Mouse (Mus musculus) cerebellum, postnatal 14 days (tissue): Measurements from ENCODE around the gene Tacr3.
A peak's percentile ranks its signal among the peaks of the same experiment; 100 is the strongest.

Source experiments
- DNase-seq, 2 experiments: peaks; one replicate each; pipeline ENCODE4 v3.0.0; 2021; ENCODE audit warnings: mixed read lengths in 2 of 2

Gene Tacr3

DNA sequence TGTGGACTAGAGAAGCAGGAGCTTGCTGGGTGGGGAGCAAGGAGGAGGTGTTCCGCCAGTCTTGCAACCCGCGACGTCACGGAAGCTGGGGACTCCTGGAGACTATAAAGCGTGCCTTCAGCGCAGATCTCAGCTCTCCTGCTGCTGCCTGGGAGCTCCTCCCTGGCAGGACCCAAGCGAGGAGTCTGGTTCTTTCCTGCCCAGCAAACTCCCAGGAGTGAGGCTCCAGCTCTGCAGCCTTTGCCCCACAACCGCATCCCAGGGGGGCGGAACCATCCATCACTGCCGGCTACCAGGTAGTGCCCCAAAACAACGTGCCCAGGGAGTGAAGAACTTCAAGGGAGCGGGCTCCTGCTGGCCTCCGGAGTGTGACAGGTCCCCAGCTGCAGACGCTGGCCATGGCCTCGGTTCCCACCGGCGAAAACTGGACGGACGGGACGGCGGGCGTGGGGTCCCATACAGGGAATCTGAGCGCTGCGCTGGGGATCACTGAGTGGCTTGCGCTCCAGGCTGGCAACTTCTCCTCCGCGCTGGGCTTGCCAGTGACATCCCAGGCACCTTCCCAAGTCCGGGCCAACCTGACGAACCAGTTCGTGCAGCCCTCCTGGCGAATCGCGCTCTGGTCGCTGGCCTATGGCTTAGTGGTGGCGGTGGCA lies at the start of gene Tacr3:
Gene Tacr3, plus strand, starts transcription at position 133 of the 656 bp plus-strand sequence.
- DNase-seq: peak; percentile 20 to 22

DNA sequence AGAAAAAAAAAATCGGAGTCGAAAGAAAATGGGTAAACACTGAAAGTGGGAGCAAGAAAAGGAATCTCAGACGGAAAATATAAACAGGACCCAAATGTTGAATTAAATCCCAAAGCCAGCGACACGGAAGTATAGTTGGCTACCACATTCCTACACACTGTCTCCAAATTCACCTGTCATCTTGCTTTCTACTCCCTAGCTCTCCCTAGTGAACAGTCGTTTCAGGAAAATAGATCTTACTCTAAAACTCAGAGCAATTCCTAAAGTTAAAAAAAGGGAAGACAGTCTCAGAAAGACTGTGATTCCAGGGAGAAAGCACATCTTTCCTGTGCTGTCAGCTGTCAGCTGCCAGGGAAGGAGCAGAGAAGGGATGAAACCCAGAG lies 324 bp upstream of the Tacr3 start:
- DNase-seq: no peak

DNA sequence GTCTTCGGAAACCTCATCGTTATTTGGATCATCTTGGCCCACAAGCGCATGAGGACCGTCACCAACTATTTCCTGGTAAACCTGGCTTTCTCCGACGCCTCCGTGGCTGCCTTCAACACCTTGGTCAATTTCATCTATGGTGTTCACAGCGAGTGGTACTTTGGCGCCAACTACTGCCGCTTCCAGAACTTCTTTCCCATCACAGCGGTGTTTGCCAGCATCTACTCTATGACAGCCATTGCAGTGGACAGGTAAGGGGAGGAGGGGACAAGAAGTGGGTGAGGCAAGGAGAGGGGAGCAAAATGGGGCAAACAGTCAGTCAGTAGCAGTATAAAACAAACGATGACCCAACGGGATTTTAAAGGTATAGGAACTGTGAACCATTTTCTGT lies 719 bp downstream of the Tacr3 start:
- no peak for DNase-seq

DNA sequence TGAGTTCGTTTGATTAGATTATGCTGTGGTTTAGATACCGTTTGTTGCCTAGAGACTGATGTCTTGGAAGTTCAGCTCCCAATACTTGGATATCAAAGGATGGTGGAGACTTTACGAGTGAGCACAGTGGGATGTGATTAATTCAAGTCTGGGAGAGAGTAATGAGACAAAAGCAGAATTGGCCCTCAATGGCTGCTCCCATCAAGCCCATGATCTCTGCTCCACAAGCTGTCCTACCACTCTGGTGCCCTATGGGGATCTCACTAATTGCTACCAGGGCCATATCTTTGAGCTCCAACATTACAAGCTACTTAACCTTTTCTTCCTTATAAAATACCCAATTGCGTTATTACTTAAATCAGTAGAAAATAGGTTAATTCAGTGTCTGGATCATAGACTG lies 22.5 kb downstream of the Tacr3 start:
- DNase-seq: no peak

DNA sequence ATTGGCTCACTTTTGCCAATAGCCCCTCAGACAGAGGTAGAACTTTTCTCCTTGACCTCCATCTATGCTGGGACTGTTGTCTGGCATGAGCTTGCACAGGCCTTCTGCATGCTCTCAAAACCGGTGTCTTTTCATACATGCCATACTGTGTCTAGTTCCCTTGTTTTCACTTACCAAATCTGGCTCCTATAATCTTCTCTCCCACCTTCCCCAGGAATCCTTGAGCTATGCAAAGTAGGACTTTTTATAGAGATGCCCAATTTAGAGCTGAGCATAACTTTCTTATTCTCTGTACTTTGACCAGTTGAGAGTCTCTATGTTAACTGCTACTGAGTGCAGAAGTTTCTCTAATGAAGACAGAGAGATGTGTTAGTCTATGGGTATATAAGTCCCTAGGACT lies 48.9 kb downstream of the Tacr3 start:
- no peak for DNase-seq

DNA sequence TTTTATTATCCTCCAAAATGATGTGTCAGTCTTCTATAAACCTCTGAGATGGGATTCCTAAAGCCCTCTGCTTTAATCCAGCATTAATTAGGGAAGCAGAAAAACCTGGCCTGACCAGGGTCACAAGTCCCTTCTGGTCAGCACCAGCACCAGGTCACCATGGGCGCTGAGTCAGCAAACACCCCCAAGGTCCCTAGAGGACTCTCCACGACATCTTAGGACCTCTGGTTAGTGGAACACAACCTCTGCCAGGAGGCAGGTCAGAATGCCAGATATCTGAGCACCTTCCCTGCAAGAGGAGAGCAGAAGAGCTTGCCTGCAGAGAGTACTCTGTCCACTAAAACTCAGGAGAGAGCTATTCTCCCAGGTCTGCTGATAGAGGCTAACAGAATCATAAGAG lies 67.0 kb downstream of the Tacr3 start:
- no peak for DNase-seq

DNA sequence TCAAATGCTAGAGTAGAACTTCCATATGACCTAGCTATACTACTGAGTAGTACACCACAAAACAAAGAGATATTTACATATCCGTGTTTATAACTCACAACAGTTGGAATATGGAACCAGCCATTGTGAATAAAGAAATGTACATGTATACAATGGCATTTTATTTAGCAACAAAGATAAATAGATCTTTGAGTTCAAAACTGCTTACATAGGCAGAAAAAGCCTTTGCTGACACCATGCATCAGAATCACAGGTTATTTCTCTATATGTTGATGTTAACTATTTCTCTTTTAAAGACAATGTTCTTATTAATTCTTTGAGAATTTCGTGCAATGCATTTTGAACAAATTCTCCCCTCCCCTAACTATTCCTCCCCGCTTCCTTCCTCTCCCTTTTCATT lies 80.1 kb downstream of the Tacr3 start:
- DNase-seq: no peak

DNA sequence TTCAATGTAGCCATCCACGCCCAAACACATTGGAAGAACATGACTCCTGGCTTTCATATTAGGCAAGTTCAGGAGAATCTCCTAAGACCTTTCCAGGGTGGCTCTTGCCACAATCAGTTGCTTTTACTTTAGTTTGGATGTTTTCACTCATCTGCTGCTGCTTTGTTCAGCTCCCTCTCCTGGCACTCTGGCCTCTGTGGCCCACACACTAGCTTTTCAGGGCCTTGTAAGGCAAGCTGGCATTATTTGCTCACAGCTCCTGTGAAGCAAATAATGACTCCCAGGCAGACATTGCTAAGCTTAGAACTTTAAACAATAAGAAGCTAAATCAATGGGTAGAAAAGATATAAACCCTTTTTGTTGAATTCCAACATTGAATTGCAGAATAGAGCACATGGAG lies 105.9 kb downstream of the Tacr3 start:
- no peak for DNase-seq

DNA sequence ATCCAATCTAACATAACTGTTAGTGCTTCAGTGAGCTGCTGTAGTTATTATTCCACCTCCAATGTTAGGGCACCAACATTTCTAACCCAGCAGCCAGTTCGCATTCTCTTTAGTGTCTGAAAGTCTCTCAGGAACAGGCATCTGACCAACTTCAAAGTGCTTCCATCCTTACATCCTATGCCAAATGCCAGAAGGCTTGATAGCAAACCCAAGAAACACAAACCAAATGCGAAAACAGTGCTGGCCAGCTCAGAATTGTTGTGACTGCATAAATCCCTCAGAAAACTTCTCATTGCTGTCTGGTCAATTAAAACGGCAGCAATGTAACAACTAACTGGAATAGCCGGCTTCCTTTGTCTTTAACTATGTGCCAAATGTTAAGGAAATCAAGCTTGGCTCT lies 106.7 kb downstream of the Tacr3 start:
- DNase-seq: no peak

DNA sequence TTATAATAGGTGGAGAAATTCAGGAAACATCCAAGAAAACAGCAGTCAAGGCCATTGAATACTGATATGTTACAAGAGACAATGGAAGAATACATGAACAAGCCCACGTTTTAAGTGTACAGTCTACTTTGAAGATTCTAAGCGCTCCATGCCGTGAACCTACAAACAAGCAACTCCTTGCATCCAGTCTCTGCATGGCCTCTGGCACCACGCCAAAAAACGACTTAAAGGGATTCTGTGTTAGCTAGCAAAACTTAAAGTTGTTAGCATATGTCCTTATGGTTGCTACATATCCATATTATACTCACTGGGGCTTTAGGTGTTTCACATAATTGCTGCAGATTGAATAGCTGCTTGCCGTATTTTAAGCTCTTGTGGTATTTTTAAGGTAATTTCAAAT lies 134.7 kb downstream of the Tacr3 start:
- peak; percentile 14 to 19 for DNase-seq

DNA sequence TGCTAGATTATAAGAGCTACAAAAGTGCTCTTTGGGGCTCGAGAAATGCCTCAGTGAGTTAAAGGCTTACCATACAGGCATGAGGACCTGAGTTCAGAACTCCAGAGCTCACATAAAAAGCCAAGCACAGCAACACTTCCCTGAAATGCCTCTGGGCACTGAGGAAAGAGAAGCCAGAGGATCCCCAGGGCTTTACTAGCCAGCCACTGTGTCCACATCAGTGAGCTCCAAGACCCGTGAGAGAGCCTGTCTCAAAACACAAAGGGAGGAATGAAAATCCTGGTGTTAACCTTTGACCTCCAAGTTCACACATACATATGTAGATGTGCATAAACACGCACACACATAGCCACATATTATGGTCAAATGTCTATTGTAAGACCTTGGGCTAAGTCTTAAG lies 150.1 kb downstream of the Tacr3 start:
- DNase-seq: no peak

DNA sequence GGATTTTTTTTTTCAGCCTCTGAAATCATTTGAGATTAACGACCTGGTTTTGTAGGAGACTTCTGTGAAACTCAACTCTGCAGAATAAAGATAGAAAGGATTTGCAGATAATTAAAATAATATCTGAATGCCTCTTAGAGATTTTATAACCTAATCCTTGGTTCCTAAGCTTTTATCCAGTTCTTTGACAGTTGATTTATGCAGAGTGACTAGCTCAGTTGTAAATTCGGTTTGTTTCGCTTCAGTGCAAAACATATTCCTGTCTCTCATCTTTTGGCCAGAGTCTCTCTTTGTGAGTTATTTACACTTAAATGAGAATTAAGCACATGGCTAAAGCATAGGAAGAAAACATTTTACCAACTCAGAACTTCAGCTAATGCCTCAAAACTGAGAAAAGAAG lies 151.3 kb downstream of the Tacr3 start:
- DNase-seq: no peak
